Mouse (Mus musculus): Measurements from ENCODE around the gene Phactr2. TPM values are rescaled to one million over a fixed set of nuclear protein-coding genes. Genes with fewer than 3 reads are reported as not detected.
A peak's percentile ranks its signal among the peaks of the same experiment; 100 is the strongest.

The Phactr2 gene
- polyA plus RNA-seq, 1 experiment from 2014 or later = 12.4 TPM

DNA sequence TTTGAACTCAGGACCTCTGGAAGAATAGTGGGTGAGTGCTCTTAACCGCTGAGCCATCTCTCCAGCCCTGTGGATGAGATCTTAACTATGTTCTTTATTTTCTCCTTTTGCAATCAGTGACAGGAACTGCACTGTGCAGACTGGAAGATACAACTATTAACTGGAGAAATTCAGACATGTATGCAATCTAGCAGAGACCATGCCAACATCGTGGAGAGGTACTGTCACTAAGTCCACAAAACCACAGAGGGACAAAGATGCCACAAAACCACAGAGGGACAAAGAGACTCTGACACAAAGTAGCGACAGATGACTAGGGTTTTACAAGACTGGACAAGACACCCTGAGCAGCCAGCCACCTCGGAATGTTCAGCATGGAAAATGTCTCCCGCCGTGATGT, 30.6 kb downstream of the Phactr2 start:
- 89% methylated on average over 6 of the region's 6 CpGs for WGBS
- ATAC-seq (ENCODE audit: low FRiP score) = no peak

DNA sequence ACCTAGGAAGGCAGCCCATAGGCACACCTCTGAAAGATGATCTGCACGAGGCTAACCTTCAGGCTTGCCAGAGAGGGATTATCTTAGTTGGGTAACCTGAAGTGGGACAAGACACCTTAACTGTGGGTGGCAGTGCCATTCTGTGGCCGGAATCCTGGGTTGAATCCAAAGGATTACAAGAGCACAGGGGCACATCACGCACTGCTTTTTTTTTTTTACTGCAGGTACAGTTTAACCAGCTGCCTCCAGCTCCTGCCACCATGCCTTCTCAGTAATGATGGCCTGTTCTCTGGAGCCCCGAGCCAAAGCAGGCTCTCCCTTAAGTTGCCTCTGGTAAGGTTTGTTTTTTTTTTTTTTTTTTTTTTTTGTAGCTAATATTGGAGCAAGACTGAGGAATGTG, 33.9 kb downstream of the Phactr2 start:
- Histone ChIP-seq H3K27ac (no peak overlapping the region), H3K27me3 (no peaks in the 10 kb centered on the region), H3K4me3 (replicated peaks) (no peak overlapping the region), H3K36me3 (replicated peaks) (no peaks in the 10 kb centered on the region), H3K9ac (no peak overlapping the region), H3K9me3 (no peaks in the 10 kb centered on the region), H3K4me1 (no peaks in the 10 kb centered on the region), H3K4me2 (no peak overlapping the region)
- WGBS = 79% methylated on average over 4 of the region's 4 CpGs
- no peak for ATAC-seq (ENCODE audit: low FRiP score)

More for the DNA sequence above, 30.6 kb downstream of the Phactr2 start:
- no peak overlapping the region for H3K27ac ChIP-seq
- H3K4me1 ChIP-seq = no peaks in the 10 kb centered on the region
- no peaks in the 10 kb centered on the region for H3K9me3 ChIP-seq
- no peak overlapping the region for H3K4me2 ChIP-seq
- no peak overlapping the region for H3K4me3 ChIP-seq (replicated peaks)
- no peaks in the 10 kb centered on the region for H3K36me3 ChIP-seq (replicated peaks)
- no peak overlapping the region for H3K9ac ChIP-seq
- H3K27me3 ChIP-seq = no peaks in the 10 kb centered on the region

DNA sequence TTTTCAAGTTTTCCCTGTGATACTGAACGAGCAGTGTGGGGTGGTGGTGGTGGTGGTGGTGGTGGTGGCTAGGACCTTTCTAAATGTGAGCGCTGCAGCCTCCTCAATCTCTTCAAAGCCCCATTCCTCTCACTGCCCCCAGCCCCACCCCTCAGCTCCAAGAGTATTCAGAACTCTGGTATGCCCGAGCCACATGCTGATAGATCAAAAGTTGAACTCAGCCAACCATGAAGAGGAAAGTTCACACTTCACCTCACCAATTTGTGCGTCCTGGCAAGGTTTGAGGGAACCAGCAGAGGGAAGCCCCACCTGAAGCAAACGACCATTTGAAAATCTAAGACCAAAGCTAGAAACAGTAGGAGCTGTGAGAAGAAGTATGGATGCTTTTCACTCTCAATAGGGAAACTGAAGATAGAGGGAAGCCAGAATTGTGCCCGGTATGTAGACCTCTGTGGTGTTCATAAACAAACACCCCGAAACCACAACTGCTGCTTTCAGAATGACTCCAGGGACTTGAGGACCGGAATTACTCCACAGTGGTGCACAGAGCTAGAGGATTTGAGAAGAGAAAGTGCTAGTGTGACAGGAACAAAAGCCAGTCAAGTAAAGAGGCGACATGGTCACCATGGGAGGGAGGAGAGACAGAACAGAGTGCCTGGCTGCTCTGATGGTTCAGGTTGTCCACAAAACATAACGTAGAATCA, 35.9 kb downstream of the Phactr2 start:
- no peak overlapping the region for H3K4me3 ChIP-seq (replicated peaks)
- no peaks in the 10 kb centered on the region for H3K36me3 ChIP-seq (replicated peaks)
- no peaks in the 10 kb centered on the region for H3K4me1 ChIP-seq
- H3K9me3 ChIP-seq = no peaks in the 10 kb centered on the region
- H3K27ac ChIP-seq = no peak overlapping the region
- peaks cover 6% of the 10 kb centered on the region; the same call in 1 of the 2 replicates for H3K27me3 ChIP-seq
- no peak for ATAC-seq (ENCODE audit: low FRiP score)
- no peak overlapping the region for H3K9ac ChIP-seq
- no peak overlapping the region for H3K4me2 ChIP-seq
- 59% methylated on average over 10 of the region's 10 CpGs for WGBS

DNA sequence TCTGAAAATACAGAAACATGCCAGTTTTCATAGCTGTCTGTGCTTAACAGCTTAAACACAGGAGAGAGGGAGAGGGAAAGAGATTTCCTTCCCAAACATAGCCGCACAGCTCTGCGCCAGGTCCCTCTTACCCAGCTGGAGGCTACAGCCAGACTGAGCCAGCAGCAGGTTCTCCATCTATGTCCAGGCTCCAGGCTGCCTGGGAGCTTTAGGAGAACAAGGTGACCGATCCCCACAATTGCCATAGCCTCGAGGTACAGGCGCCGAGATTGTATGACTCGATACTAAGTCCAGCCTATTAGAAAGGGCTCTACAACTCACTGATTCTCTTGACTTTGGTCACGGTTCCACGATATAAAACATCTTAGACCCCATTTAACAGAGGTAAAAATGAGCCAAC, 37.2 kb downstream of the Phactr2 start:
- no peak overlapping the region for H3K27ac ChIP-seq
- H3K4me3 ChIP-seq (replicated peaks) = no peak overlapping the region
- peaks cover 6% of the 10 kb centered on the region; the same call in 1 of the 2 replicates for H3K27me3 ChIP-seq
- H3K9ac ChIP-seq = no peak overlapping the region
- H3K4me1 ChIP-seq = peaks cover 9% of the 10 kb centered on the region
- ATAC-seq (ENCODE audit: low FRiP score) = no peak
- no peaks in the 10 kb centered on the region for H3K36me3 ChIP-seq (replicated peaks)
- no peak overlapping the region for H3K4me2 ChIP-seq
- H3K9me3 ChIP-seq = no peaks in the 10 kb centered on the region
- 94% methylated on average over 9 of the region's 9 CpGs for WGBS

DNA sequence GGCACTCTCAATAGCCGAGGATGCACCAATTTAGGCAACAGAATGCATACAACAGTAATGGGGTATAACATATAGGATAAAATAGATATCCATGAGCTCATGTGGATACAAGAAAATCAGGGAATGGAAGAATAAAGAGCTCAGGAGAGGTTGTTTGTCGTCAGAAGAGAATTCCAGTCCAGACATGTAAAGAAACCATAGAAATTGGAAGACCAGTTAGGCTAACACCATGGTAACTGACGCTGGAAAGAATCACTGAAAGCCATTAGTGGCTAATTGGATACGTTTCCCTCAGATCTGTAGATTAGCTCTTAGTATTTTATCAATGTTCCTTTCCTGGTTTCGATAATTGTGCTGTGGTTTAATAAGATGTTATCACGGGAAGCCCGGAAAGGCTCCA, 41.2 kb downstream of the Phactr2 start:
- Histone ChIP-seq H3K9ac (no peak overlapping the region), H3K27me3 (peaks cover 11% of the 10 kb centered on the region; the same call in 1 of the 2 replicates), H3K36me3 (replicated peaks) (no peaks in the 10 kb centered on the region), H3K4me3 (replicated peaks) (no peak overlapping the region), H3K27ac (no peak overlapping the region), H3K4me1 (peaks cover 29% of the 10 kb centered on the region), H3K4me2 (no peak overlapping the region), H3K9me3 (no peaks in the 10 kb centered on the region)
- no peak; the same call in 1 of the 2 replicates for ATAC-seq (ENCODE audit: low FRiP score)
- WGBS = 24% methylated on average over 7 of the region's 7 CpGs

DNA sequence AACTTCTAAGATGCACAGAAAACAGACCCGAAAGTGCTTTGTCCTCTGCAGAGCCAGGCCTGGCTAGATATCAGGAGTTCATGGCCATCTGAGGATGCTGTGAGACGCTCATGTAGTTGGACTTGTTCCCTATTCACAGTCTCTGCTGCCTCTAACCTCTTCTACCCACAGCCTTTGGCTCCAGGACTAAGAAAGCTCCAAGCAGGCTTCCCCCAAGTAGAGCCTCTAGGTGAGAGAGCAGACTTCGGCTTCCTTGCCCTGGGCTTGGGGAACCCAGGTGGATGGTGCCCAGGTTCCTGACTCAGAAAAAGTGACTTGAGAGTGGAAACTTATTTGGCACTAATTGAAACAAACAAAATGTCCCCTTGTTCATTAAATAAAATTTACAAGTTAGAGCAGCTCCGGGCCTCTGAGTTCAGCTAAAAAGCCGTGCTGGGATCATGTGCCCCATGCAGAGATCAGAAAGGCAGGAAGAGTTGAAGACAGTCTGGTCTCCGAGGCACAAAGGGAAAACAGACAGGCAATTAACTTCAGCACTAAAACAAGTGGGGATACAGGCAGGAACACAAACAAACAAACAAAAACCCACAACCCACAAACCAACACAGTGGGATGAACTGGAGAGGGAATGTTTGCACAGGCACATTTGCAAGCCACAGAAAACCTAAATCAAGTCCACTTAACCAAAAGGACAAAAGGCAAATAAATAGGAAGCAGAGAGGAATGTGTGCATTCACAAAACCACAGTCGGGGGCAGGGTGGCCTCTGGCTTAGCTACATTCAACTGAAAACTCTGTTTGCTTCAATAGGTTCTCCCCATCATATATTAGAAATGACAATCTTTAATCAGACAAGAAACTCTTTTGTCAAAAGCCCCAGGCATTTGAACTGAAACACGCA, 42.3 kb downstream of the Phactr2 start:
- Histone ChIP-seq H3K4me2 (no peak overlapping the region), H3K27me3 (peaks cover 11% of the 10 kb centered on the region; the same call in 1 of the 2 replicates), H3K27ac (peak overlapping the region; percentile 57), H3K36me3 (replicated peaks) (no peaks in the 10 kb centered on the region), H3K9me3 (no peaks in the 10 kb centered on the region), H3K4me3 (replicated peaks) (no peak overlapping the region), H3K4me1 (peaks cover 29% of the 10 kb centered on the region), H3K9ac (no peak overlapping the region)
- 16% methylated on average over 8 of the region's 8 CpGs for WGBS
- ATAC-seq (ENCODE audit: low FRiP score) = no peak

DNA sequence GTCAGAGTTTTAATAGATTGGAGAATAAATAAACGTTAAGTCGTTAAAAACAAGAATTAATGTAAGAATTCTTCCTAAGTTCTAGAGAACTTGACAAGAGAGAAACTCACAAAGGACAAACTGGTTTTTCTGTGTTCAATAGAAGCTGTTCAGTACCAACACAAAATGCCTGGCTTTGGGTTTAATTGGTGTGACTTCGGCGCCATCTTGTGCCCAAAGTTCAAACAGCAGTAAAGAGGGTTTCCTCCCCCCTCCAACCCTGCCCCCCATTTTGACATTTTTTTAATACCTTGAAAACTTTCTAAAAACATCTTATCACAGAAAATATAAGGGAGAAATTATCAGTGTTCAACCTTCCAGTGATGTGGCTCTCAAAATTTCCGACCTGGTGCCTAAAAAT, 44.4 kb downstream of the Phactr2 start:
- H3K27ac ChIP-seq = no peak overlapping the region
- peak; percentile 54; the same call in 1 of the 2 replicates for ATAC-seq (ENCODE audit: low FRiP score)
- no peak overlapping the region for H3K4me3 ChIP-seq (replicated peaks)
- H3K9me3 ChIP-seq = no peaks in the 10 kb centered on the region
- no peaks in the 10 kb centered on the region for H3K36me3 ChIP-seq (replicated peaks)
- H3K9ac ChIP-seq = no peak overlapping the region
- H3K27me3 ChIP-seq = peaks cover 11% of the 10 kb centered on the region; the same call in 1 of the 2 replicates
- no peak overlapping the region for H3K4me2 ChIP-seq
- 9% methylated on average over 5 of the region's 5 CpGs for WGBS
- peaks cover 29% of the 10 kb centered on the region for H3K4me1 ChIP-seq

DNA sequence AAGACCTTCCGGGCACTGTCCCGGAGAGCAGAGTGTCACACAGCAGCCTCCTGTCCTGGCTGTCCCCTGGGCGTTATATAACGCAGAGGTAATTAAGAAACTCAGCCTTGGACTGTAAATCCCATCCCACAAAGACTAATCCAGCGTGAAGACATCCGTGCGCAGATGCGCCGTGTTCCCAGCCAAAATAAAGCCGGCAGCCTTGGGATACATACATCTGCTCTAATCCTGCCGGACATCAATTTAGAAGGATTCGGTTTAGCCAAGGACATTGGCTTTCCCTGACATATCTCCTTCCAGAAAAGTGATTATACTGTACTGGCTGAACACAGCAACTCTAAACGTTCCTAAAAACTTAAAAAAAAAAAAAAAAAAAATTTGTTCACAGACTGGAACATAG, 45.0 kb downstream of the Phactr2 start:
- Histone ChIP-seq H3K36me3 (replicated peaks) (no peaks in the 10 kb centered on the region), H3K4me2 (peak overlapping the region; percentile 34), H3K27me3 (peaks cover 11% of the 10 kb centered on the region; the same call in 1 of the 2 replicates), H3K9ac (no peak overlapping the region), H3K4me3 (replicated peaks) (no peak overlapping the region), H3K27ac (no peak overlapping the region), H3K4me1 (peaks cover 29% of the 10 kb centered on the region), H3K9me3 (no peaks in the 10 kb centered on the region)
- peak; percentile 23; the same call in 1 of the 2 replicates for ATAC-seq (ENCODE audit: low FRiP score)
- WGBS = 14% methylated on average over 13 of the region's 13 CpGs

DNA sequence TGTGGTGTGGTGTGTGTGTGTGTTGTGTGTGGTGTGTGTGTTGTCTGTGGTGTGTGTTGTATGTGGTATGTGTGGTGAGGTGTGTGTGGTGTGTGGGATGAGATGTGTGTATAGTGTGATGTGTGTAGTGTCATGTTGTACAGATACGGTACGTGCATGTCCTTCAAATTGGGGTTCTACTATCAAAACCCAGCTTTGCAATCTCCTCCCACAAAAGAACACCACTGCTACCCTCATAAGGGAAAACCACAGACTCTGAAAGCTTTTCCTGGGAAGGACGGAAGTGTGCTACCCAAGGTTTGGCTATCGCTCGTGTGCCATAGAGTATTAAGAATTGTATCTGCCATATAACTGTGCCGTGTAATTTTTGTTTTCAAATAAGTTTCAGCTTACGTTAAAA, 45.7 kb downstream of the Phactr2 start:
- H3K36me3 ChIP-seq (replicated peaks) = no peaks in the 10 kb centered on the region
- WGBS = 86% methylated on average over 7 of the region's 7 CpGs
- H3K27ac ChIP-seq = 0 out of 2 replicates have a peak overlapping the region, but pooled peaks have one; percentile 13
- no peak overlapping the region for H3K4me3 ChIP-seq (replicated peaks)
- H3K9me3 ChIP-seq = no peaks in the 10 kb centered on the region
- H3K4me1 ChIP-seq = peaks cover 29% of the 10 kb centered on the region
- no peak overlapping the region for H3K9ac ChIP-seq
- ATAC-seq (ENCODE audit: low FRiP score) = no peak
- H3K27me3 ChIP-seq = peaks cover 5% of the 10 kb centered on the region; the same call in 1 of the 2 replicates
- no peak overlapping the region for H3K4me2 ChIP-seq

DNA sequence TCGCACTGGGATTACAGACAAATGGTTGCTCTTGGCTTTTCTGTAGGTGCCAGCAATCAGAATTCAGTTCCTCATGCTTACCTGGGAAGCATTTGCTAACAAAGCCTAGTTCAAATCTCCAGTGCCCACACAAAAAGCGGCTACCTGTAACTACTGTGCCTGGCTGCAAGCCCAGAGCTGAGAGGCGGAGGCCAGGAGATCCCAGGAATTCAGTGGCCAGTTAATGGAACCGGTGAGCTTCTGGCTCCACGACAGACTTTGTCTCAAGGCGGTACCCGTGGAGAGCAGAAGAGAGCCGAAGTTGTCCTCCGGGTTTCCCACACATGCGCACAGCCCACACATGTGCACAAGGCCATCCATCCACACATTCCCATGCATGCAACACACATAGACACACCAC, 46.6 kb downstream of the Phactr2 start:
- Histone ChIP-seq H3K4me1 (peaks cover 25% of the 10 kb centered on the region), H3K9ac (no peak overlapping the region), H3K9me3 (no peaks in the 10 kb centered on the region), H3K36me3 (replicated peaks) (no peaks in the 10 kb centered on the region), H3K4me2 (no peak overlapping the region), H3K27me3 (0 out of 2 replicates have a peak, but pooled peaks cover 5% of the 10 kb centered on the region), H3K27ac (0 out of 2 replicates have a peak overlapping the region, but pooled peaks have one; percentile 43), H3K4me3 (replicated peaks) (no peak overlapping the region)
- no peak for ATAC-seq (ENCODE audit: low FRiP score)
- WGBS = 76% methylated on average over 10 of the region's 10 CpGs

DNA sequence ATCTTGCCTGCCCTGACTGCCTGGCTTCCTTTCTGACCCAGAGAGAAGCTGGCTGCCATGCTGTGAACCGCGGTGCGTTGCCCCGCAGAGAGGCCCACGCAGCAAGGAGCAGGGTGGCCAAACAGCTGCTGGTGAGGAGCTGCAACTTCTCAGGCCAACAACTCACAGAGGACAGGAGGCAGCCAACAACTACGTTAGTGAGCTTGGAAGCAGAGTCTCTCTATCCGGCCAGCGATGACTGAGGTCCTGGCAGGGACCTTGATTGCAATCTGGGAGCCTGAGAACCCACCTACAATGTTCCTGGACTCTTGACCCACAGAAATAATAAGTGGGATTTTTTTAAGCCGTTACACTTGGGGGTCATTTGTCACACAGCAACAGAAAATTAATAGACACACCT, 49.0 kb downstream of the Phactr2 start:
- ATAC-seq (ENCODE audit: low FRiP score) = no peak
- Histone ChIP-seq H3K4me1 (peaks cover 11% of the 10 kb centered on the region), H3K4me2 (no peak overlapping the region), H3K27ac (no peak overlapping the region), H3K36me3 (replicated peaks) (no peaks in the 10 kb centered on the region), H3K9ac (no peak overlapping the region), H3K9me3 (no peaks in the 10 kb centered on the region), H3K27me3 (0 out of 2 replicates have a peak, but pooled peaks cover 5% of the 10 kb centered on the region), H3K4me3 (replicated peaks) (no peak overlapping the region)
- WGBS = 95% methylated on average over 9 of the region's 9 CpGs

DNA sequence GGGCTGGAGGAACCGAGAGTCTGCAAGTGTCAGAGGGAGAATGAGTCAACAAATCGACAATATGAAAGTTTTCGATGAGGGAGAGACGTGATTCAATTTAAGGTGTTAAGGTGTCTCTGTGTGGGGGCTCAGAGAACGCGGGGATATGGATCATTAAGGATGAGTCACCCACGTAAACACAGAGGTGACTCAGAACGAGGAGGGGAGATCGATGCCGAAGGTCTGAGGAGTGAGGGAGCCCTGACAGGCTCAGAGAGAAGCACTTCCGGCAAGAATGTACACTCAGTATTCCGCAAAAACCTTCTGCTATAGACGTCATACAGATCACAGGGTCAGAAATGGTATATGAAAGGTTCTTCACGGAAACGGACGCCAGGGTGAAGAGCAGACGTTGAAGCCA, 49.7 kb downstream of the Phactr2 start:
- no peak for ATAC-seq (ENCODE audit: low FRiP score)
- Histone ChIP-seq H3K36me3 (replicated peaks) (no peaks in the 10 kb centered on the region), H3K9ac (no peak overlapping the region), H3K9me3 (no peaks in the 10 kb centered on the region), H3K27me3 (0 out of 2 replicates have a peak, but pooled peaks cover 5% of the 10 kb centered on the region), H3K4me2 (no peak overlapping the region), H3K4me3 (replicated peaks) (no peak overlapping the region), H3K27ac (no peak overlapping the region), H3K4me1 (peaks cover 9% of the 10 kb centered on the region)
- WGBS = 93% methylated on average over 17 of the region's 17 CpGs

All from forebrain, embryonic 12.5 days (tissue).